Mouse (Mus musculus) small intestine, adult 2 months (tissue): ENCODE measurements at regions not wholly inside any gene's neighbourhood (a gene's known extent, or its start where the extent isn't known, plus 50 kb on each side); places are given as distances from the start of the nearest gene placed in this dataset.

Source experiments
- H3K27ac ChIP-seq: fragments of 200-500 bp; 2 replicates; pipeline ENCODE4 v1.5.1; 2012; ENCODE audit warnings: low read depth, low read length, control low read depth, inconsistent platforms; ENCODE audit not compliant: insufficient read depth
- H3K27me3 ChIP-seq: fragments of 200-500 bp; 2 replicates; pipeline ENCODE4 v1.6.1; 2012; ENCODE audit warnings: mild to moderate bottlenecking, moderate library complexity, low read length, inconsistent platforms; ENCODE audit not compliant: control insufficient read depth, insufficient read depth
- H3K36me3 ChIP-seq: fragments of 200-500 bp; 2 replicates; pipeline ENCODE4 v1.6.1; 2012; ENCODE audit warnings: mild to moderate bottlenecking, low read length, control low read depth, inconsistent platforms; ENCODE audit not compliant: control insufficient read depth, insufficient read depth
- H3K4me1 ChIP-seq: fragments of 200-500 bp; 2 replicates; pipeline ENCODE4 v1.6.1; 2012; ENCODE audit warnings: low read length, inconsistent platforms, mixed read lengths; ENCODE audit not compliant: control insufficient read depth, insufficient read depth, insufficient read length
- H3K4me3 ChIP-seq: fragments of 200-500 bp; 2 replicates; pipeline ENCODE4 v1.5.1; 2012; ENCODE audit warnings: low read depth, mild to moderate bottlenecking, control low read depth, inconsistent platforms, low read length, moderate library complexity
- CTCF ChIP-seq: fragments of 200-500 bp; IDR thresholded peaks from 2 replicates; pipeline ENCODE4 v1.5.1; 2012; ENCODE audit warnings: low read depth, mild to moderate bottlenecking, control low read depth, inconsistent platforms, low read length, moderate library complexity, mixed read lengths; ENCODE audit not compliant: insufficient replicate concordance, insufficient read length; ENCODE audit errors: extremely low read depth
- POLR2A ChIP-seq: fragments of 200-500 bp; IDR thresholded peaks from 2 replicates; pipeline ENCODE4 v1.6.1; 2012; ENCODE audit warnings: low read depth, mild to moderate bottlenecking, control low read depth, inconsistent platforms, low read length, moderate library complexity
- WGBS: fragments of 180-500 bp; shearing (Covaris S2); methylation state at CpG from one replicate; pipeline ENCODE4 v1.1.7; 2018; 5-methylcytosine and 5-hydroxymethylcytosine counted together

GRCm38 (mm10) chr8:23516469-23516868 is 1105.3 kb downstream of the Mrps31 start:
- 54% methylated on average over 2 of the region's 2 CpGs for WGBS
- Histone ChIP-seq H3K4me3 (no peak overlapping the region), H3K27ac (no peak overlapping the region), H3K36me3 (no peaks in the 10 kb centered on the region), H3K4me1 (no peaks in the 10 kb centered on the region), H3K27me3 (no peaks in the 10 kb centered on the region)
- TF ChIP-seq POLR2A = no peak

DNA sequence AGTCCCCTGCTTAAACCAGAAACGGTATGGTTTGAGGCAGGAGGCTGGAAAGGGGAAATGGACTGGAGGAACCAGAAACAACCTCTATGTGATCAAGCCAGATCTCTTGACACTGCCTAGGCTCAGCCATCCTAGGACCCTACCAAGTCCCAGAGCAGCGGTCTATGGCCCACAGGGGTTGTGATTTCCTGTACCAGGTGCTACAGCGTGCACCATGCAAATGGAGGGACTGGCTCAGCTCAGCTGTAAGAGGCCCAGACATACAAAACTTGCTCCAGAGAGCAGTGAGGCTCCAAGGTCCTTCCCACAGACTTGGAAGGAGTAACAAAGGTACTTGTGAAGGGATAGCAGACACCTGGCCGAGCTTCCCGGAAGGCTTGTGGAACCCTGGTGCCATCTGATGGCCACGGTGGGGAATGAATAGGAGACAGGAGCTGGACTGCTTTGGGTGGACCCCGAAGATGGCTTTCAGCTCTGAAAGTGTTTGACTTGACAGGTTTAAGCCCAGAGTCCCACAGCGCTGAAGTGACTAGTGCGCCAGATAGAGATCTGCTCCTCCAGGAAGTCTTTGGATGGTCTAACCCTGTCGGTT is 1120.5 kb downstream of the Mrps31 start:
- no peaks in the 10 kb centered on the region for H3K4me1 ChIP-seq
- 46% methylated on average over 10 of the region's 10 CpGs for WGBS
- no peaks in the 10 kb centered on the region for H3K36me3 ChIP-seq
- H3K27me3 ChIP-seq = no peaks in the 10 kb centered on the region
- H3K27ac ChIP-seq = no peak overlapping the region
- TF ChIP-seq POLR2A (no peak), CTCF (peak; percentile 11; the same call in 1 of the 2 replicates)
- no peak overlapping the region for H3K4me3 ChIP-seq

DNA sequence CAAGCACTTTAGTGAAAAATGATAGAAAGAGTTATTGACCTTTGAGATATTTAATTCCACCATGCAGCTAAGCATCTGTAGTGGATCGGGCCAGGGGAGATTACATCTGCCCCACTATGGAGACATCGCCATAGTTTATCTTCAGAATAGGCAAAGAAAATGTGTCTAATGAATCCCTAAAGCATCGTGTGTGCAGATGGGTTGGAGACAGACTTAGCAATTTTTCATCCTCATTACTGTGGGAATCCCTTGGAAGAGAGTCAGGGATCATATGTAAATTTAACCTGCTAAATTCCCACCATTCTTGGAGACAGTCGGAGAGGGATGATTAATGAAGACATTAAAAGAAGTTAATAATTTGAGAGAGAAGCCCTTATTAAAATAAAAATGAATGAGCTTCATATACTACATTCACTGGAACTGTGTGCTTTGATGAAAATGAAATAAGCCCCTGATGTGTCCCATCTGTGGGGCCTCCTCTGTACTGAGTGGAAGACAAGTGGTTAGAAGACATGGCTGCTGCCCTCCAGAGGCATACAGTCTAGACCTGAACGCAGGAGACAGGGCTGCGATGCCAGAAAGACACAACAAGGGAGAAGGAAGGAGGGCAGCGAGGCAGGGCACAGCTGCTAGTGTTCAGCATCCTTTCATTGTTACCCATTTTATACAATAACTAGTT is 1126.7 kb downstream of the Mrps31 start:
- H3K27ac ChIP-seq = no peak overlapping the region
- H3K4me1 ChIP-seq = no peaks in the 10 kb centered on the region
- 82% methylated on average over 7 of the region's 7 CpGs for WGBS
- no peaks in the 10 kb centered on the region for H3K27me3 ChIP-seq
- no peaks in the 10 kb centered on the region for H3K36me3 ChIP-seq
- H3K4me3 ChIP-seq = no peak overlapping the region
- TF ChIP-seq POLR2A = no peak

- Histone ChIP-seq H3K4me1 (no peaks in the 10 kb centered on the region), H3K27ac (no peak overlapping the region), H3K27me3 (no peaks in the 10 kb centered on the region), H3K4me3 (no peak overlapping the region), H3K36me3 (no peaks in the 10 kb centered on the region)
- TF ChIP-seq POLR2A (no peak), CTCF (no peak)
- whole genome bisulfite sequencing = 53% methylated on average over 12 of the region's 12 CpGs
These were observed 1142.7 kb downstream of the Mrps31 start for GRCm38 (mm10) chr8:23553565-23554473.

DNA sequence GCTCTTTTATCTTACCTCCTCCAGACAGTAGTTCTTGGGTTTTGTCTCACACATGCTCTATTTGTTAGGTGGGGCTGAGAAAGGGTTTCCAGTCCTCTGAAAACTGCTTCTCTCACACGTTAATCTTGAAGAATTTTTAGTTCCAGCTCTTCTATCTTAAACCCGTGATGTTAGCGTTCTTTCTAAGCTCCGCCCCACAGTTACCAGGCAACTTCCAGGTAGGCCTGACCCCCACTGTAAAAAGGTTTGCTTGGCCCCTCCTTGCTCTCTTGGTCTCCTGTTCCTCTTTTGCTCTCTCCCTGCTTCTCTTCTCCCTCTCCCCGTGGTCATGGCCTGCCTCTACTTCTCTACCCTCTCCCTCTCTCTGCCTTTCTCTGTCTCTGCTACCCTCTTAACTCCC is 1149.7 kb downstream of the Mrps31 start:
- no peaks in the 10 kb centered on the region for H3K27me3 ChIP-seq
- no peak for TF ChIP-seq CTCF
- TF ChIP-seq POLR2A = no peak
- H3K4me1 ChIP-seq = no peaks in the 10 kb centered on the region
- no peaks in the 10 kb centered on the region for H3K36me3 ChIP-seq
- 77% methylated on average over 5 of the region's 5 CpGs for WGBS
- no peak overlapping the region for H3K4me3 ChIP-seq
- H3K27ac ChIP-seq = no peak overlapping the region

GRCm38 (mm10) chr8:23561683-23562385 is 1150.7 kb downstream of the Mrps31 start:
- no peak for TF ChIP-seq CTCF
- 67% methylated on average over 8 of the region's 8 CpGs for WGBS
- H3K4me1 ChIP-seq = no peaks in the 10 kb centered on the region

DNA sequence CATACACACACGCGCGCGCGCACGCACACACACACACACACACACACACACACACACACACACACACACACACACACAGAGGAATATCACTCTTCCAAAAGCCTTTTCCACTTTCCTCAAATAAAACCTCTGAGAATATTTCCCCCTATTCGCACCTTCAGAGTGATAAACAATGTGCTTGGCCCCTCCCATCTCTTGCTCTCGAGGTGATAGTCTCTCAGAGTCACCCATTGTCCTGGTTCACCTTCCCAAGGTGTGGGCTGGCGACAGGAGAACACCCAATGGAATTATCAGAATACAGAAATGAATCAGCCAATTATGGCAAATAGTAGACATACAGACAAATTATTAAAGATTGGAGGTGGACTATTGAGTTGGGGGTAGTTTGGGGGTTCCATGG is 1151.3 kb downstream of the Mrps31 start:
- Histone ChIP-seq H3K4me1 (no peaks in the 10 kb centered on the region), H3K4me3 (no peak overlapping the region), H3K27me3 (no peaks in the 10 kb centered on the region), H3K36me3 (no peaks in the 10 kb centered on the region), H3K27ac (no peak overlapping the region)
- TF ChIP-seq CTCF (no peak), POLR2A (no peak)
- WGBS = 58% methylated on average over 9 of the region's 9 CpGs

More at GRCm38 (mm10) chr8:23561683-23562385, 1150.7 kb downstream of the Mrps31 start:
- H3K36me3 ChIP-seq = no peaks in the 10 kb centered on the region
- no peak overlapping the region for H3K27ac ChIP-seq
- no peak overlapping the region for H3K4me3 ChIP-seq
- H3K27me3 ChIP-seq = no peaks in the 10 kb centered on the region
